Mouse (Mus musculus): ENCODE results near the gene Spred3.

GRCm38 (mm10) chr7:29144006-29144405 lies 26.2 kb downstream of the Spred3 start:
- TF ChIP-seq TCF12 (IDR thresholded peaks at IDR 0.05; ENCODE audit: insufficient read depth, poor library complexity, severe bottlenecking), result no peak
- TF ChIP-seq POLR2A (IDR thresholded peaks at IDR 0.05; ENCODE audit: insufficient read length, low read depth), result no peak
- no peak for TF ChIP-seq MYOG (IDR thresholded peaks at IDR 0.05; ENCODE audit: control insufficient read depth in 1 of 3, insufficient read depth in 1 of 3, insufficient read length in 2 of 3, low read depth in 2 of 3)
- TF ChIP-seq TCF3 (IDR thresholded peaks at IDR 0.05; ENCODE audit: insufficient read length, low read depth), result no peak
- no peak for TF ChIP-seq CEBPB (IDR thresholded peaks at IDR 0.05; ENCODE audit: insufficient read depth, poor library complexity, severe bottlenecking)
- no peak for TF ChIP-seq POLR2AphosphoS2 (IDR thresholded peaks at IDR 0.05; ENCODE audit: insufficient read length, low read depth)
- TF ChIP-seq USF1 (IDR thresholded peaks at IDR 0.05; ENCODE audit: low read depth), result no peak
- TF ChIP-seq MAX (IDR thresholded peaks at IDR 0.05; ENCODE audit: low read depth), result no peak
- no peak for TF ChIP-seq REST (IDR thresholded peaks at IDR 0.05; ENCODE audit: insufficient read depth, insufficient read length)
- TF ChIP-seq SRF (IDR thresholded peaks at IDR 0.05; ENCODE audit: control insufficient read depth, insufficient read length, low read depth), result no peak
- no peak for TF ChIP-seq E2F4 (IDR thresholded peaks at IDR 0.05; ENCODE audit: insufficient read depth)
- no peak for TF ChIP-seq MYOD1 (IDR thresholded peaks at IDR 0.05; ENCODE audit: control insufficient read depth in 1 of 3, insufficient read length in 2 of 3, low read depth in 2 of 3)

All from myocyte (in vitro differentiated cells).